Mouse (Mus musculus): ENCODE measurements around the gene Nacc1. TPM values are rescaled to one million over a fixed set of nuclear protein-coding genes. Genes with fewer than 3 reads are reported as not detected.

Gene Nacc1
- total RNA-seq, 1 experiment: 85.5 TPM

- H3K4me3 ChIP-seq (ENCODE audit: insufficient read depth in 1 of 2, low read depth in 1 of 2, low read length in 2 of 2, poor library complexity in 1 of 2, severe bottlenecking in 1 of 2): no peak overlapping the region
- H3K9ac ChIP-seq (ENCODE audit: insufficient read depth, low read depth, low read length, poor library complexity, severe bottlenecking): no peak overlapping the region
- in situ Hi-C loops (cut with MboI; ENCODE audit: low sequenced_read_pairs in 2 of 2, unreplicated experiment in 2 of 2): no loop called here
- no peaks in the 10 kb centered on the region for H3K9me3 ChIP-seq (ENCODE audit: control insufficient read depth, insufficient read depth, low read depth, low read length)
- H3K27ac ChIP-seq (ENCODE audit: insufficient read depth, low read depth, low read length, poor library complexity, severe bottlenecking): no peak overlapping the region
- no peak for DNase-seq (ENCODE audit: low read depth, low spot score)
- no peaks in the 10 kb centered on the region for H3K36me3 ChIP-seq (ENCODE audit: control insufficient read depth, insufficient read depth, low read length, poor library complexity, severe bottlenecking)
- peaks cover 1 to 11% of the 10 kb centered on the region in 2 experiments; a peak in 1 of 4 replicates for H3K4me1 ChIP-seq (ENCODE audit: control insufficient read depth in 2 of 2, insufficient read depth in 2 of 2, low read length in 2 of 2, poor library complexity in 1 of 2)
- TF ChIP-seq MAFK (IDR thresholded peaks at IDR 0.05; ENCODE audit: insufficient read depth, low read depth, low read length) (no peak), ZC3H11A (IDR thresholded peaks at IDR 0.05; ENCODE audit: borderline replicate concordance, low read depth, low read length) (no peak), CHD2 (IDR thresholded peaks at IDR 0.05; ENCODE audit: low read depth, low read length) (no peak), ZNF384 (IDR thresholded peaks at IDR 0.05; ENCODE audit: low read depth, low read length) (no peak), HCFC1 (IDR thresholded peaks at IDR 0.05; ENCODE audit: borderline replicate concordance, insufficient read depth, low read length) (no peak)
These were observed 25.7 kb upstream of the Nacc1 start for GRCm38 (mm10) chr8:84713381-84713780.

- TF ChIP-seq CHD2 (IDR thresholded peaks at IDR 0.05; ENCODE audit: low read depth, low read length) (no peak), MAFK (IDR thresholded peaks at IDR 0.05; ENCODE audit: insufficient read depth, low read depth, low read length) (no peak)
- H3K4me3 ChIP-seq (ENCODE audit: insufficient read depth in 1 of 2, low read depth in 1 of 2, low read length in 2 of 2, poor library complexity in 1 of 2, severe bottlenecking in 1 of 2): no peak overlapping the region
- H3K36me3 ChIP-seq (ENCODE audit: control insufficient read depth, insufficient read depth, low read length, poor library complexity, severe bottlenecking): no peaks in the 10 kb centered on the region
- H3K27ac ChIP-seq (ENCODE audit: insufficient read depth, low read depth, low read length, poor library complexity, severe bottlenecking): no peak overlapping the region
- peaks cover 1 to 15% of the 10 kb centered on the region in 2 experiments; a peak in 2 of 4 replicates for H3K4me1 ChIP-seq (ENCODE audit: control insufficient read depth in 2 of 2, insufficient read depth in 2 of 2, low read length in 2 of 2, poor library complexity in 1 of 2)
- in situ Hi-C loops (cut with MboI; ENCODE audit: low sequenced_read_pairs in 2 of 2, unreplicated experiment in 2 of 2): no loop called here
- DNase-seq (ENCODE audit: low read depth, low spot score): no peak
- H3K9me3 ChIP-seq (ENCODE audit: control insufficient read depth, insufficient read depth, low read depth, low read length): no peaks in the 10 kb centered on the region
- no peak overlapping the region for H3K9ac ChIP-seq (ENCODE audit: insufficient read depth, low read depth, low read length, poor library complexity, severe bottlenecking)
These were observed 25.1 kb upstream of the Nacc1 start for GRCm38 (mm10) chr8:84712759-84713120.

- no peak overlapping the region; a peak in 1 of 4 replicates for H3K4me3 ChIP-seq (ENCODE audit: insufficient read depth in 1 of 2, low read depth in 1 of 2, low read length in 2 of 2, poor library complexity in 1 of 2, severe bottlenecking in 1 of 2)
These were observed 24.5 kb upstream of the Nacc1 start for GRCm38 (mm10) chr8:84711933-84712758.

GRCm38 (mm10) chr8:84711312-84711711 is 23.6 kb upstream of the Nacc1 start:
- no peak for DNase-seq (ENCODE audit: low read depth, low spot score)
- peaks cover 1 to 28% of the 10 kb centered on the region in 2 experiments; a peak in 2 of 4 replicates for H3K4me1 ChIP-seq (ENCODE audit: control insufficient read depth in 2 of 2, insufficient read depth in 2 of 2, low read length in 2 of 2, poor library complexity in 1 of 2)
- TF ChIP-seq ZNF384 (IDR thresholded peaks at IDR 0.05; ENCODE audit: low read depth, low read length): no peak
- in situ Hi-C loops (cut with MboI; ENCODE audit: low sequenced_read_pairs in 2 of 2, unreplicated experiment in 2 of 2): no loop called here
- H3K9ac ChIP-seq (ENCODE audit: insufficient read depth, low read depth, low read length, poor library complexity, severe bottlenecking): no peak overlapping the region
- no peaks in the 10 kb centered on the region for H3K36me3 ChIP-seq (ENCODE audit: control insufficient read depth, insufficient read depth, low read length, poor library complexity, severe bottlenecking)
- no peak overlapping the region for H3K27ac ChIP-seq (ENCODE audit: insufficient read depth, low read depth, low read length, poor library complexity, severe bottlenecking)
- H3K4me3 ChIP-seq (ENCODE audit: insufficient read depth in 1 of 2, low read depth in 1 of 2, low read length in 2 of 2, poor library complexity in 1 of 2, severe bottlenecking in 1 of 2): no peak overlapping the region
- H3K9me3 ChIP-seq (ENCODE audit: control insufficient read depth, insufficient read depth, low read depth, low read length): no peaks in the 10 kb centered on the region

More at GRCm38 (mm10) chr8:84711933-84712758, 24.5 kb upstream of the Nacc1 start:
- Histone ChIP-seq H3K36me3 (ENCODE audit: control insufficient read depth, insufficient read depth, low read length, poor library complexity, severe bottlenecking) (no peaks in the 10 kb centered on the region), H3K9ac (ENCODE audit: insufficient read depth, low read depth, low read length, poor library complexity, severe bottlenecking) (no peak overlapping the region), H3K4me1 (ENCODE audit: control insufficient read depth in 2 of 2, insufficient read depth in 2 of 2, low read length in 2 of 2, poor library complexity in 1 of 2) (peaks cover 1 to 20% of the 10 kb centered on the region in 2 experiments; a peak in 2 of 4 replicates), H3K9me3 (ENCODE audit: control insufficient read depth, insufficient read depth, low read depth, low read length) (no peaks in the 10 kb centered on the region), H3K27ac (ENCODE audit: insufficient read depth, low read depth, low read length, poor library complexity, severe bottlenecking) (no peak overlapping the region)
- no peak for DNase-seq (ENCODE audit: low read depth, low spot score)
- TF ChIP-seq MAFK (IDR thresholded peaks at IDR 0.05; ENCODE audit: insufficient read depth, low read depth, low read length) (no peak), CHD2 (IDR thresholded peaks at IDR 0.05; ENCODE audit: low read depth, low read length) (no peak), ZC3H11A (IDR thresholded peaks at IDR 0.05; ENCODE audit: borderline replicate concordance, low read depth, low read length) (no peak), HCFC1 (IDR thresholded peaks at IDR 0.05; ENCODE audit: borderline replicate concordance, insufficient read depth, low read length) (no peak), ZNF384 (IDR thresholded peaks at IDR 0.05; ENCODE audit: low read depth, low read length) (no peak)
- in situ Hi-C loops (cut with MboI; ENCODE audit: low sequenced_read_pairs in 2 of 2, unreplicated experiment in 2 of 2): no loop called here

- in situ Hi-C loops (cut with MboI; ENCODE audit: low sequenced_read_pairs in 2 of 2, unreplicated experiment in 2 of 2): loop anchor here in 1 of 2 experiments (10.0 kb wide), 2 partner anchors 65 to 105 kb away; no protein-coding TSS in a partner anchor
- no peak for TF ChIP-seq MAFK (IDR thresholded peaks at IDR 0.05; ENCODE audit: insufficient read depth, low read depth, low read length)
- no peak for TF ChIP-seq CHD2 (IDR thresholded peaks at IDR 0.05; ENCODE audit: low read depth, low read length)
- TF ChIP-seq ZNF384 (IDR thresholded peaks at IDR 0.05; ENCODE audit: low read depth, low read length): no peak
- no peak for TF ChIP-seq HCFC1 (IDR thresholded peaks at IDR 0.05; ENCODE audit: borderline replicate concordance, insufficient read depth, low read length)
- TF ChIP-seq ZC3H11A (IDR thresholded peaks at IDR 0.05; ENCODE audit: borderline replicate concordance, low read depth, low read length): no peak
- Histone ChIP-seq H3K4me1 (ENCODE audit: control insufficient read depth in 2 of 2, insufficient read depth in 2 of 2, low read length in 2 of 2, poor library complexity in 1 of 2) (peaks cover 1 to 35% of the 10 kb centered on the region in 2 experiments; a peak in 2 of 4 replicates), H3K27ac (ENCODE audit: insufficient read depth, low read depth, low read length, poor library complexity, severe bottlenecking) (no peak overlapping the region), H3K4me3 (ENCODE audit: insufficient read depth in 1 of 2, low read depth in 1 of 2, low read length in 2 of 2, poor library complexity in 1 of 2, severe bottlenecking in 1 of 2) (no peak overlapping the region), H3K9me3 (ENCODE audit: control insufficient read depth, insufficient read depth, low read depth, low read length) (no peaks in the 10 kb centered on the region), H3K9ac (ENCODE audit: insufficient read depth, low read depth, low read length, poor library complexity, severe bottlenecking) (no peak overlapping the region), H3K36me3 (ENCODE audit: control insufficient read depth, insufficient read depth, low read length, poor library complexity, severe bottlenecking) (no peaks in the 10 kb centered on the region)
- DNase-seq (ENCODE audit: low read depth, low spot score): no peak
These were observed 22.3 kb upstream of the Nacc1 start for GRCm38 (mm10) chr8:84709931-84710330.

All from ES-E14 (cell line).